Mouse (Mus musculus): Measurements from ENCODE around the gene Mkrn1. TPM values are rescaled to one million over a fixed set of nuclear protein-coding genes. Genes with fewer than 3 reads are reported as not detected.
A peak's percentile ranks its signal among the peaks of the same experiment; 100 is the strongest.

Mkrn1 gene
- polyA plus RNA-seq, 1 experiment from 2014 or later: 283 TPM

DNA sequence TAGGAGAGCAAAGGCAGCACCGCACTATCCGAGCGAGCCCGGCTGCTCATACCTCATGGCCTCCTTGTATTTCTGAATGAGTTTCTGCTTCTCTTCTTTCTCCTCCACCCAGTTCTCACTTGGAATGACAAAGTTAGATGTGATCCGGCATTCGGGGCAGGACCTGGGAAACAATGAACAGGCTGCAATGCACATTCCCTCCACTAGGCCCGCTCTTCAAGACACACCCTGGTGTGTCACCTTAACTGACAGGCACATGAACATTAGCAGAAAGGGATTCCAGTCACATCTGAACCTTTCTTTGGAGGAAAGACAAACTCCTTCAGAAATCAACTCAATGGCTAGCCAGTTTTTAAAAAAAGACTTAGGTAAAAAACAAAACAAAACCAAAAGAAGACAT, 19.9 kb downstream of the Mkrn1 start:
- WGBS (ENCODE audit: insufficient replicate concordance): 86% methylated on average over 7 of the region's 7 CpGs
- no peak for ATAC-seq (ENCODE audit: low read depth)
- H3K27ac ChIP-seq (ENCODE audit: low read length): no peak overlapping the region
- H3K9ac ChIP-seq (ENCODE audit: low read depth, low read length): no peak overlapping the region
- H3K4me1 ChIP-seq (ENCODE audit: control insufficient read depth, low read depth, low read length): no peaks in the 10 kb centered on the region
- H3K4me3 ChIP-seq (ENCODE audit: low read depth, low read length): no peak overlapping the region
- H3K4me2 ChIP-seq (ENCODE audit: low read depth, low read length): no peak overlapping the region
- H3K27me3 ChIP-seq (ENCODE audit: control insufficient read depth, insufficient read depth, low read depth, low read length): no peaks in the 10 kb centered on the region
- H3K9me3 ChIP-seq (replicated peaks; ENCODE audit: control insufficient read depth, low read length): no peaks in the 10 kb centered on the region
- peaks cover 53% of the 10 kb centered on the region for H3K36me3 ChIP-seq (ENCODE audit: control insufficient read depth, insufficient read depth)

DNA sequence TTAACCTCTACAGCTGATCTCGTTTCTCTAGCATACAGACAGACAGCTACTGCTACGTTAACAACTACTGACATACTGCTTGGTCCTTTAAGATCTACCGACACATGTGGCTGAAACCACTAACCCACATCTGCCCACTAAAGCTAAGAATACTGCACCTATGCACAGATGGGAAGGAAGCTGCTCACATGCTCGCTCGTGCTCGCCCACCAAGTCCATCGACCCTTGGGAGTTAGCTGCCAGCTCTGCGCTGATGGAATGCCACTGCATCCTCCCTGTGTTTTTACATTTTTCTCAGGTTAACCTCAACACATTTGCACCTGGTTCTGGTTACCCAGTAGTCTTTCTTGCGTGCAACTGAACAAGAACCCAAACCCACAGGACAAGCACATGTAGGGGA, 21.9 kb downstream of the Mkrn1 start:
- H3K36me3 ChIP-seq (ENCODE audit: control insufficient read depth, insufficient read depth): peaks cover 36% of the 10 kb centered on the region
- no peak for ATAC-seq (ENCODE audit: low read depth)
- no peak overlapping the region for H3K27ac ChIP-seq (ENCODE audit: low read length)
- WGBS (ENCODE audit: insufficient replicate concordance): 75% methylated on average over 9 of the region's 9 CpGs
- H3K4me3 ChIP-seq (ENCODE audit: low read depth, low read length): no peak overlapping the region
- no peaks in the 10 kb centered on the region for H3K4me1 ChIP-seq (ENCODE audit: control insufficient read depth, low read depth, low read length)
- H3K27me3 ChIP-seq (ENCODE audit: control insufficient read depth, insufficient read depth, low read depth, low read length): no peaks in the 10 kb centered on the region
- no peak overlapping the region for H3K4me2 ChIP-seq (ENCODE audit: low read depth, low read length)
- no peak overlapping the region for H3K9ac ChIP-seq (ENCODE audit: low read depth, low read length)
- H3K9me3 ChIP-seq (replicated peaks; ENCODE audit: control insufficient read depth, low read length): no peaks in the 10 kb centered on the region

DNA sequence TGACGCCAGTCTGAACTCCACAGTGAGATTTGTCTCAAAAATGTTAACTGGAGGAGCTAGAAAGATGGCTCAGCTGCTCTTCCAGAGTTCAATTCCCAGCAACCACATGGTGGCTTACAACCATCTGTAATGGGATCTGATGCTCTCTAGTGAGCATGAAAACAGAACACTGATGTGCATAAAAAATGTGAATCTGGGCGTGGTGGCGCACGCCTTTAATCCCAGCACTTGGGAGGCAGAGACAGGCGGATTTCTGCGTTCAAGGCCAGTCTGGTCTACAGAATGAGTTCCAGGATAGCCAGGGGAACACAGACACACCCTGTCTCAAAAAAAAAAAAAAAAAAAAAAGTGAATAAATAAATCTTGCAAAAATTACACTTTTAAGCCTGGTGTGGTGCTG, 23.2 kb downstream of the Mkrn1 start:
- no peaks in the 10 kb centered on the region for H3K27me3 ChIP-seq (ENCODE audit: control insufficient read depth, insufficient read depth, low read depth, low read length)
- no peak for ATAC-seq (ENCODE audit: low read depth)
- WGBS (ENCODE audit: insufficient replicate concordance): 86% methylated on average over 6 of the region's 6 CpGs
- H3K4me1 ChIP-seq (ENCODE audit: control insufficient read depth, low read depth, low read length): no peaks in the 10 kb centered on the region
- H3K36me3 ChIP-seq (ENCODE audit: control insufficient read depth, insufficient read depth): peaks cover 32% of the 10 kb centered on the region
- H3K4me3 ChIP-seq (ENCODE audit: low read depth, low read length): no peak overlapping the region
- H3K9ac ChIP-seq (ENCODE audit: low read depth, low read length): no peak overlapping the region
- no peak overlapping the region for H3K4me2 ChIP-seq (ENCODE audit: low read depth, low read length)
- H3K27ac ChIP-seq (ENCODE audit: low read length): no peak overlapping the region
- no peaks in the 10 kb centered on the region for H3K9me3 ChIP-seq (replicated peaks; ENCODE audit: control insufficient read depth, low read length)

DNA sequence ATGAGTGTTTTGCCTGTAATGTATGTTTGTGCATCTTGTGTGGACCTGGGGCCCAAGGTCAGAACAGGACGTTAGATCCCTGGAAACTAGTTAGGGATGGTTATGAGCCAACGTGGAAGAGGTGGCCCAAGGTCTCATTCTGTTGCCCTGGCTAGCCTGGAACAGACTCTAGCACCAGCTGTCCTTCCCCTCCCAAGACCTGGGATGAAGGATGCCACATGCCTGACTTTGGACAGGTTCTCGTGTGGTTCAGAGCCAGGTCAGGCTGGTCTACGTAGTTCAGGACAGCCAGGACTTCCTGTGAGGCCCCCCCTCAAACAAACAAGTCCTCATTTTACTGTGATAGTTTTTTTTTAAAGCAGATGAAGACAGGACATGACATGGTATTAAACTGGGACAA, 24.3 kb downstream of the Mkrn1 start:
- H3K4me1 ChIP-seq (ENCODE audit: control insufficient read depth, low read depth, low read length): no peaks in the 10 kb centered on the region
- H3K9me3 ChIP-seq (replicated peaks; ENCODE audit: control insufficient read depth, low read length): no peaks in the 10 kb centered on the region
- peaks cover 24% of the 10 kb centered on the region for H3K36me3 ChIP-seq (ENCODE audit: control insufficient read depth, insufficient read depth)
- ATAC-seq (ENCODE audit: low read depth): no peak
- no peak overlapping the region for H3K4me2 ChIP-seq (ENCODE audit: low read depth, low read length)
- WGBS (ENCODE audit: insufficient replicate concordance): 74% methylated on average over 4 of the region's 4 CpGs
- no peak overlapping the region for H3K9ac ChIP-seq (ENCODE audit: low read depth, low read length)
- H3K27ac ChIP-seq (ENCODE audit: low read length): no peak overlapping the region
- no peaks in the 10 kb centered on the region for H3K27me3 ChIP-seq (ENCODE audit: control insufficient read depth, insufficient read depth, low read depth, low read length)
- H3K4me3 ChIP-seq (ENCODE audit: low read depth, low read length): no peak overlapping the region

DNA sequence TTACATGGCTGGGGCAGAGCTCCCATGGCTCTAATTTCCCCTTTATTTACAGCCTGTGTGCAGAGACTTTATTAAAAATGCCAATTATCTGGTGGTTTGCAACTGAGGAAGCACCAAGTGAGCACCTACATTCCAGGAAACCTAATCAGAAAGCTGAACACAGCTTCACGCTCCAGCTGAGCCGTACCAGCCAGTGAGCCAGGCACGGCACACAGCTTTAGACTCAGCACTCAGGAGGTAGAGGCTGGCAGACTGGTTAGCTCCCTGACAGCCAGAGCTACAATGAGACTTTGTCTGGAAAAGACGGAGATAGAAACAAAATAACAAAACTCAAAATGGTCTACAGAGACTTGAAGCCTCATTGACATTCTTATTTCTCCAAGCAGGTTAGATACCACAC, 24.8 kb downstream of the Mkrn1 start:
- Histone ChIP-seq H3K4me3 (ENCODE audit: low read depth, low read length) (no peak overlapping the region), H3K9ac (ENCODE audit: low read depth, low read length) (no peak overlapping the region), H3K9me3 (replicated peaks; ENCODE audit: control insufficient read depth, low read length) (no peaks in the 10 kb centered on the region), H3K27me3 (ENCODE audit: control insufficient read depth, insufficient read depth, low read depth, low read length) (no peaks in the 10 kb centered on the region), H3K27ac (ENCODE audit: low read length) (no peak overlapping the region), H3K4me2 (ENCODE audit: low read depth, low read length) (no peak overlapping the region), H3K36me3 (ENCODE audit: control insufficient read depth, insufficient read depth) (peaks cover 21% of the 10 kb centered on the region), H3K4me1 (ENCODE audit: control insufficient read depth, low read depth, low read length) (no peaks in the 10 kb centered on the region)
- no peak for ATAC-seq (ENCODE audit: low read depth)
- WGBS (ENCODE audit: insufficient replicate concordance): 87% methylated on average over 4 of the region's 4 CpGs

DNA sequence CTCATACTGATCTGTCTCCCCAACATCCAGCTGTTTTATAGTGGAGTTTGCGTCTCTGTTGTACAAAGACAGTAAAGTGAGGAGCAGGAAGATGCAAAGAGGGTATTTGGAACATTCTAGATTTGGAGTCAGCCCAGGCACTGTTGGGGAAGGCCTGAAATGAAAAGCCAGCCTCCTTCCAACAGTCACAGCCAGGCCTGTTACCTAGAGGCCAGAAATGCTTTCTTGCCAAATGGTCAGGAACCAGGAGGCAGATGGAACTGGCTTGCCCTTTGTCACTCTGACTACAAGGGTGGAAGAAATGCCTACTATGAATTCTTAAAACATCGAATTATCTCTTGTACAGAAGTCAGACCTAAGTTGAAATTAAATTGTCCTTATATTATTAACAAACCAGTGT, 30.3 kb downstream of the Mkrn1 start:
- WGBS (ENCODE audit: insufficient replicate concordance): 86% methylated on average over 2 of the region's 2 CpGs
- no peak for ATAC-seq (ENCODE audit: low read depth)

DNA sequence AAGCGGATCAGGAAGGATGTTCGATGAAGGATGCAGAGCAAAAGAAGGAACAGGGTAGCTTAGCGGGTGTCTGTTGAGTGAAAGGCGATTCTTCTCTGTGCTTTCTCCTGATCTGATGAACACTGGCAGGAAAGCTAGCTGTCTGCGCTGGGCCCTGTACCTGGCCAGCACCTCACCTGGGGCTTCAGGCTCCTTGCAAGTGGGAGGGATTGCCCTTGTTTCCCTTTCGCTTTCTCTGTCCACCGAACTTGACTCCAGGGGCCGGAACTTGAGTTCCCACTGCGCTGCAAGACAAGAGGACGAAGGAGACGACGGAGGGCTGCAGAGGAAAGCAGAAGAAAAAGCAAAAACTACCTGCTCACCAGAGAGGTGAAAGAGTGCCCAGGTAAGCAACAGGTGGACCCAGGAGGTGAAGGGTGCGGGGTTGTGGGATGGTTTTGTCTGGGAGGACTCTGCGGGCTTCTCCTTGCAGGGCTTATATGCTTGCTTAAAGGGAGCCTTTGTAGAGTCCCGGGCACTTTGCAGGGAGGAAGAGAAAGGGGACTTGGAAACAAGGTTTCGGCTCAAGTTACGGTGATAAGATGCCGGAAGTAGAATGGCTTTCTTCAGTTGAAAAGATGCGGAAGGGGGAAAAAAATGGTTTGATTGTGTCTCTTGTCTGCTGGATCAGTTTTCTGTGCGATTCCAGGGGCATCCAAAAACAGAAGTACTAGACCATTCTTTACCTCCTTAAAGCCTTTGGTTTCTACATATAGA, 39.0 kb downstream of the Mkrn1 start, which contains the start of gene Rab19:
Gene Rab19, plus strand, starts transcription at position 51 of the 756 bp plus-strand sequence.
- no peak for ATAC-seq (ENCODE audit: low read depth)
- Histone ChIP-seq H3K36me3 (ENCODE audit: control insufficient read depth, insufficient read depth) (no peaks in the 10 kb centered on the region), H3K9me3 (replicated peaks; ENCODE audit: control insufficient read depth, low read length) (no peaks in the 10 kb centered on the region), H3K27me3 (ENCODE audit: control insufficient read depth, insufficient read depth, low read depth, low read length) (peaks cover 29% of the 10 kb centered on the region), H3K4me3 (ENCODE audit: low read depth, low read length) (peak within 1 kb of the TSS; percentile 52), H3K27ac (ENCODE audit: low read length) (no peak within 1 kb of the TSS), H3K9ac (ENCODE audit: low read depth, low read length) (peak within 1 kb of the TSS; percentile 43), H3K4me2 (ENCODE audit: low read depth, low read length) (peak within 1 kb of the TSS; percentile 62), H3K4me1 (ENCODE audit: control insufficient read depth, low read depth, low read length) (peaks cover 5% of the 10 kb centered on the region)
- WGBS (ENCODE audit: insufficient replicate concordance): 3% methylated on average over 20 of the region's 20 CpGs

More for the DNA sequence above, 30.3 kb downstream of the Mkrn1 start:
- H3K4me2 ChIP-seq (ENCODE audit: low read depth, low read length): no peak overlapping the region
- no peaks in the 10 kb centered on the region for H3K4me1 ChIP-seq (ENCODE audit: control insufficient read depth, low read depth, low read length)
- no peaks in the 10 kb centered on the region for H3K9me3 ChIP-seq (replicated peaks; ENCODE audit: control insufficient read depth, low read length)
- H3K27ac ChIP-seq (ENCODE audit: low read length): no peak overlapping the region
- H3K27me3 ChIP-seq (ENCODE audit: control insufficient read depth, insufficient read depth, low read depth, low read length): no peaks in the 10 kb centered on the region
- H3K36me3 ChIP-seq (ENCODE audit: control insufficient read depth, insufficient read depth): no peaks in the 10 kb centered on the region
- no peak overlapping the region for H3K9ac ChIP-seq (ENCODE audit: low read depth, low read length)
- H3K4me3 ChIP-seq (ENCODE audit: low read depth, low read length): no peak overlapping the region

DNA sequence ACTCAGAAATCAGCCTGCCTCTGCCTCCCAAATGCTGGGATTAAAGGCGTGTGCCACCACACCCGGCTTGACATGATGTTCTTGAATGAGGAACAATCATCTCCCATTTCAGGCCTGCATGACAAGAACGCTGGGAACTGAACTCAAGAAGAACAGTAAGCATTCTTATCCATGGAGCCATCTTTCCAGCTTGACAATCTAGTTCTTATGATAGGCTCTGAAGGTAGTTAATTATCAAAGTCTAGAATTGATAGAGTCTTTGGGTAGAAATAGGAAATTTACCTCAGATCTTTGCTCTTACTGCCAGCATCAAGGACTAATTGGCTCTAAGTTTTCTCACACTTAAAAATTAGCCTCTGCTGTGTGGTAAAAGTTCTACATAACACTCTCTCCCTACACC, 40.0 kb downstream of the Mkrn1 start:
- Histone ChIP-seq H3K4me3 (ENCODE audit: low read depth, low read length) (no peak overlapping the region), H3K27me3 (ENCODE audit: control insufficient read depth, insufficient read depth, low read depth, low read length) (peaks cover 29% of the 10 kb centered on the region), H3K4me1 (ENCODE audit: control insufficient read depth, low read depth, low read length) (peaks cover 7% of the 10 kb centered on the region), H3K9ac (ENCODE audit: low read depth, low read length) (no peak overlapping the region), H3K4me2 (ENCODE audit: low read depth, low read length) (no peak overlapping the region), H3K27ac (ENCODE audit: low read length) (no peak overlapping the region), H3K36me3 (ENCODE audit: control insufficient read depth, insufficient read depth) (no peaks in the 10 kb centered on the region), H3K9me3 (replicated peaks; ENCODE audit: control insufficient read depth, low read length) (no peaks in the 10 kb centered on the region)
- WGBS (ENCODE audit: insufficient replicate concordance): 38% methylated on average over 3 of the region's 3 CpGs
- no peak for ATAC-seq (ENCODE audit: low read depth)

DNA sequence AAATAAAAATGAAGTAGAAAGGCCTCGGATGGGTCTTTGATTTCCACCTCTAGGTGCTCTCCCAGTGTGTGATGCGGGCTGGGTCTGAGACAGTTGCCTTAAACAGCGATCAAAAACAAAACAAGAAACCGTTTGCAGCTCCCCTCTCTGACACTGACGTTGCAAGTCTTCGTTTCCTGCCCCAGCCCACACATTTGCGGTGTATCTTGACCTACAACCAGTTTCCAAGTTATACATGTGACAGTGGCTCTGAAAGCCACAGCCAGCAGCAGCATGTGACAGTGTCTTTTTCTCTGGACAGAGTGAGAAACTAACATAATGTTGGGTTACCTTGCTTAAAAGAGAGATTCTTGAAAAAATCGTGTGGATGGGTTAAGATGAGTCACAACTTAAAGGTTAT, 40.5 kb downstream of the Mkrn1 start:
- no peak overlapping the region for H3K9ac ChIP-seq (ENCODE audit: low read depth, low read length)
- H3K27me3 ChIP-seq (ENCODE audit: control insufficient read depth, insufficient read depth, low read depth, low read length): peaks cover 29% of the 10 kb centered on the region
- no peak overlapping the region for H3K4me2 ChIP-seq (ENCODE audit: low read depth, low read length)
- H3K36me3 ChIP-seq (ENCODE audit: control insufficient read depth, insufficient read depth): no peaks in the 10 kb centered on the region
- H3K9me3 ChIP-seq (replicated peaks; ENCODE audit: control insufficient read depth, low read length): no peaks in the 10 kb centered on the region
- no peak overlapping the region for H3K27ac ChIP-seq (ENCODE audit: low read length)
- ATAC-seq (ENCODE audit: low read depth): no peak
- WGBS (ENCODE audit: insufficient replicate concordance): 25% methylated on average over 8 of the region's 8 CpGs
- peaks cover 7% of the 10 kb centered on the region for H3K4me1 ChIP-seq (ENCODE audit: control insufficient read depth, low read depth, low read length)
- H3K4me3 ChIP-seq (ENCODE audit: low read depth, low read length): no peak overlapping the region

All from liver, embryonic 16.5 days (tissue).